Mouse (Mus musculus) liver, postnatal 0 days (tissue): Measurements from ENCODE around the gene Mtfp1.

Experiments
- CTCF ChIP-seq: sonication (generic); IDR thresholded peaks from 2 replicates; pipeline ENCODE4 v1.5.1; 2016; ENCODE audit warnings: antibody characterized with exemption, low read depth
- EP300 ChIP-seq: IDR thresholded peaks from 2 replicates; pipeline ENCODE4 v1.6.1; 2016; ENCODE audit warnings: antibody characterized with exemption, low read depth, mild to moderate bottlenecking

- TF ChIP-seq EP300 (no peak), CTCF (no peak)
Measured at GRCm38 (mm10) chr11:4062523-4062922, 32.7 kb downstream of the Mtfp1 start.
